Mouse (Mus musculus): Measurements from ENCODE around the gene Ftcd.

GRCm38 (mm10) chr10:76530922-76531321 lies 44.5 kb upstream of the Ftcd start:
- TF ChIP-seq CTCF (IDR thresholded peaks at IDR 0.05; ENCODE audit: low read depth) (no peak), EP300 (optimal IDR thresholded peaks at IDR 0.05) (no peak)

Data from stomach, postnatal 0 days (tissue).